Mouse (Mus musculus) CD4-positive, CD25-positive, alpha-beta regulatory T cell, adult 2 months (primary cell): ENCODE measurements around the gene Gtf2b.

ENCODE experiments used
- DNase-seq: peaks from one replicate; pipeline ENCODE4 v3.0.0-alpha.2; 2012; ENCODE audit warnings: low read depth, low spot score

Gene Gtf2b

DNA sequence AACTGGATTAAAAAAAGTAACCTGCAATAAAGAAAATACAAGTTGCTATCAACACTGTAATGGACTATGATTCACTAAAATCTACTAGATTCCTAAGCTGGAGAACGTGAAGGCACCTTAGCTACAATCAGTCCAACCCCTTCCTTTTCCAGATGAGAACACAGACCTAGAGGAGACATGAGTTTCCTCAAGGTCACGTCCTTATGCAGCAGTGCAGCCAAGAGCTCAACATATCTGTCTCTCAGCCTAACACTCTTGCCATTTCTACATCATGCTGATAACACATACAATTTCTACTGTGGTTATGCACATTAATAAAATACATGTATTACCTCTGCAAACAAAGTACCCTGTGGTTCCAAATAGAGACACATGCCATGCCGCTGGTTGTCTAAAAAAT lies 46.7 kb downstream of the Gtf2b start:
- DNase-seq = no peak

DNA sequence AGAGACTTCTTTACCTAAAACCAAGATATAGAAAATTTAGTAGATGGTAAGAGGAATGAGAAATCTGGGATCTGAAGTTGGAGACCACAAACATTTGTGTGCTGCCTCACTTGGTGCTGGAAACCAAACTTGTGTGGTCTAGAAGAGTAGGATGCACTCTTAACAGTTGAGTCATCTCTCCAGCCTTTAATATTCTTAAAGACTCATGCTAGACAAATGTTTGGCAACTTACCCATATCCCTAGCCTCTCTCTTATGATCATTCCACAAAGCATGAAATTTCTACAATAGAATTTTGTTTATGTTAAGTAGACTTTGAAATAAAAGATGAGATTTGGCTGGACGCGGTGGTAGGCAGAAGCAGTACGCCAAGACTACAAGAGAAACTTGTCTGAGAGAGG lies 52.7 kb downstream of the Gtf2b start:
- no peak for DNase-seq

DNA sequence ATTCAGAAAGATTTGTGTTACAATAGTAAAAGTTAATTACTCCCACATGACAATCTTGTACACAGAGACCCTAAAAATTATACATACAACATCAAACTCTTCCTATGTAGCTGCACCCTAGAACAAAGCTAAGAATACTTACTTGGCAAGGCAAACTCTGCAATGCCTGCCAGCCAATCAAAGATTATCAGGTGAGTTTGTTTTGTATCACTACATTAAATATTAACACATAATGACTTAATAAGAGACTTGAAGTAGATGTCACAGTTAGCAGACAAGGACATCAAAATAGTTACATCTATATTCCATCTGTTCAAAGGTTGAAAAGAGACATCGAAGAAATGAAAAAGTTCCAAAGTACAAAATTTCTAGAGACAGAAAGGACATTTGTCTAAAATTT lies 58.8 kb downstream of the Gtf2b start:
- DNase-seq = no peak

DNA sequence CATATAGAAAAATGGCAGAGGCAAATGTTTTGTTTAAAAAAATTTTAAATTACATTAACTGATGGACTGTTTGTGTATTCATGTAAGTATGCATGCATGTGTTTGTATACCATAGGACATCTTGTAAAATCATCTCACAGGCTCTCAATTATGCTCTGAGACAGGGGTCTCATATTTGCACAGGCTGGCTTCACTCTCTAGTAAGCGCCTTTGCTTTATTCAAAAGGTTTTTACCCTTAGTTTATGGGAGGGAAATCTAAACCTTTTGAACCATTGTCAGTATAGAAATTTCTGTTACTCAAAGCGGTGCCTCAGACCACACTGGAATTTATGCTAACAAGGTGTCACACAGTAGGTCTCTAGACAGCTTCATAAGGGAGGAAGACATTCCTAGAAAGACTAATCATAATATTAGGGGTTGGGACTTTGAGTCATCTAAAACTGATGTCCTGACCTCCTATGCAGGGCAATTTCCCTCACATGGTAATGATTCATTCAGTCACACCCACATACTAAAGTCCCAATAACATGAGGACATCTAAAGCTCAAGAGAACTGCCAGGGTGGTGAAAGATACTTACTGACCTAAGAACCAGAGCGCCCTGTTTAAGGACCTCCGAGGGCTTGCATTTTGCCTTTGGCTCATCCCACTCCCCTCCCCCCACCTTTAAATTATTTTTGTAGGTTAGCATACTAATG lies 61.8 kb downstream of the Gtf2b start:
- no peak for DNase-seq

DNA sequence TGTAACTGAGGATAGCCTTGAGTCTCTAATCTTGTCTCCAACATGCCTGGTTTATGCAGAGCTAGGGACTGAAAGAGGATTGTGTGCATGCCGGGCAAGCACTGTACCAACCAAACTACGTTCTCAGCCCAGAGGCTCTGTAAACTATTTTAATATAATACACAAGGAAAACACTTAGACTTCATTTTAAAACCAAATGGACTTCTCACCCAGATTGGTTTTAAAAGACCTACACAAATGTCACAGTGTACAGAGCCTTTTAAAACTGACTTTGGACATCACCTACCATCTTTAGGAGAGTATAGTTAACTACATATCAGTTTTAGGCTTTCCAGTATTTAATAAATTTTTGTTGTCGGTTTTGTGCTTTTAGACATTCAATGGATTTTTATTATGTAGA lies 68.1 kb downstream of the Gtf2b start:
- no peak for DNase-seq
